Mouse (Mus musculus) testis, postnatal 14 days (tissue): ENCODE data around the gene Itgb7.

ENCODE experiments used
- DNase-seq: peaks from one replicate; pipeline ENCODE4 v3.0.0; 2021; ENCODE audit warnings: low spot score

Itgb7 gene

DNA sequence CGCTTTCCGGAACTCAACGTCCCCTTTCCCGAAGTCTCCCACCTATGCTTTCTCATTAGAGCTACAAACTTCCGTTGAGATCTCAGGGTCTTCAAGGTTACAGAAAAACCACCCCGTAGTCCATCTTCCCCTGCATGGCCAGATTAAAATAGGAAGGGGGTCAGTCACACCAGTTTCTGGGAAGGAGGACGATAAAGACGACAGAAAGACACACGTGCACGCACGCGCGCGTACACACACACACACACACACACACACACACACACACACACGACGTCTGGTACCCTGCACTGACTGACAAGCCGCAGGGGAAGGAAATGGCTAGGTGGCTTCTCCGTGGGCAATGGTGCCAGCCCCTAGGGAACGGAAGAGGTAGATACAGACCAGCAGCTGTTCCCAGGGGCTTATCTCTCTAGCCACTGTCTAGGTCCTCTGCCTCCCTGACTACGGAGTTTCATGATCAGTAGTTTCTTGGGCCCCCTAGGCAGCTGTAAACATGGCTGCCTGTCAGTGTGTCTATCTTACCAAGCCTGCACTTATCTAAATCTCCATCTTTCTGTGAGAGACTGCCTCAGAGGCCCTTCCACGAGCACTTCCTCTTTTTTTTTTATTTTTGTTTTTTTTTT, 6.6 kb downstream of the Itgb7 start:
- no peak for DNase-seq

DNA sequence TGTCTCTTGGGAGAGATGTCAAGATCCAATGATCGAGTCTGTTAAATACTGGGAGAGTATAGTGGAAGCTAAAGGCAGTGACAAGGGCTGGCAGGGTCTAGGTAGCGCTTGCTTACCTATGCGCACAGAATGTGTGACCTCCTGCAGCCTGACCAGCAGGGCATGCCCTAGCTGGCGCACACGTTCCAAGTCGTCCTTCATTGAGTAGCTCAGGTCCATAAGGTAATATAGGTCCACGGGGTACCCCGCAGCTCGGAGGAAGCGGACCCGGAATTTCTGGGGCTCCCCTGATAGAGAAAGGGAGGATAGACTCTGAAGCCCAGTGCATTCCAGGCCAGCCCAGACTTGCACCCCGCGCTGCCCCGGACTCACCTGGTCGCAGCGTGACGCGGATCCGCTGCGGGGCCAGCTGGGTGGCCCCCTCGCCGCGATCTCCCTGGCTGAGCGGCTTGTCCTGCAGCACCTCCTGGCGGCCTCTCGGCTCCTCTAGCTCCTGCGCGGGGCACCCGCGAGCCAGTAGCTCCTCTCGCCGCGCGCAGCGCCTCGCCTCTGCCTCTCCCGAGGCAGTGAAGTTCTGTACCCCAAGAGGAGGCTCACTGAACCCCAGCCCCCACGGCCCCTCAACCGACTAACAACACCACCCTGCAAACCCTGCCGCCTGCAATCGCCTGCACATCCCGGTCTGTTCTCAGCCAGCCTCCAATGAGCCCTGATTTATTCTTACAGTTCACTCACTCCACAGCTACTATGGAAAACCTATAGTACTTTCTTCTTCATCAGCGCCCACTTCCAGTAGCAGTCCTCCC, 7.4 kb downstream of the Itgb7 start:
- DNase-seq: peak; percentile 67

DNA sequence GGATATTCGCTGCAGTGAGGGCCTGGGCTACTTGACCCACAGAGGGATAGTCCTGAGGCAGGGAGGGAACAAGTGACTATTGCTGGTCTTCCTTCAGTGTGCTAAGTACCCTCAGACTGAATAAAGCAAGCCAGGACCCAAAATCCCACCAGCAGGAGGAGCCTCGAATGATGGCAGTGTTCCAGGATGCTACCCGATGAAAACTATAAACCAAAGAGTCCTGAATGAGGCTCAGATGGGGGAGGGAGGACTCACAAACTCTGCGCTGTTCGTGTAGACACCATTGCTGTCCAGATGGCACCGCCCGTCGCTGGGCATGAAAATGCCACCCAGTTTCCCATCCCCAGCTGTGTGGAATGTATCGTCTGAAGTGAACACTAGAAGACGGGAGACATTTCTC, 9.4 kb downstream of the Itgb7 start:
- no peak for DNase-seq

DNA sequence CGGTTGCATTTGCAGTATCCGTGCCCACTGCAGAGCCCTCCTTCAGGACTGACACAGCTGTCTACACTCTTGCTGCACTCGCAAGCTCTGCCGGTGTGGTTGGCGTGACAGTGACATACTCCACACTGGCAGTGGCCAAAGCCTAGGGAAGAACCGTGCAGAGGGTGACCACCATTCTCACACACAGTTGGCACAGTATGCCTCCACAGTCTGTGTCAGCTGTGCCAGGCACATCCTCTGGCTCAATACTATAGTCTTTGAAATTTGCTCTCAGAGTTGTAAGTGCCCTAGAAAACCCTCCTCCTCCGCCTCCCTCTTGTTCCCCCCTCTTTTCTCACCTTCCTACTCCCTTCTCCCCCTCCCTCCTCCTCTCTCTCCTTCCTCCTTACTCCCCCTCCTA, 14.4 kb downstream of the Itgb7 start:
- DNase-seq: no peak

DNA sequence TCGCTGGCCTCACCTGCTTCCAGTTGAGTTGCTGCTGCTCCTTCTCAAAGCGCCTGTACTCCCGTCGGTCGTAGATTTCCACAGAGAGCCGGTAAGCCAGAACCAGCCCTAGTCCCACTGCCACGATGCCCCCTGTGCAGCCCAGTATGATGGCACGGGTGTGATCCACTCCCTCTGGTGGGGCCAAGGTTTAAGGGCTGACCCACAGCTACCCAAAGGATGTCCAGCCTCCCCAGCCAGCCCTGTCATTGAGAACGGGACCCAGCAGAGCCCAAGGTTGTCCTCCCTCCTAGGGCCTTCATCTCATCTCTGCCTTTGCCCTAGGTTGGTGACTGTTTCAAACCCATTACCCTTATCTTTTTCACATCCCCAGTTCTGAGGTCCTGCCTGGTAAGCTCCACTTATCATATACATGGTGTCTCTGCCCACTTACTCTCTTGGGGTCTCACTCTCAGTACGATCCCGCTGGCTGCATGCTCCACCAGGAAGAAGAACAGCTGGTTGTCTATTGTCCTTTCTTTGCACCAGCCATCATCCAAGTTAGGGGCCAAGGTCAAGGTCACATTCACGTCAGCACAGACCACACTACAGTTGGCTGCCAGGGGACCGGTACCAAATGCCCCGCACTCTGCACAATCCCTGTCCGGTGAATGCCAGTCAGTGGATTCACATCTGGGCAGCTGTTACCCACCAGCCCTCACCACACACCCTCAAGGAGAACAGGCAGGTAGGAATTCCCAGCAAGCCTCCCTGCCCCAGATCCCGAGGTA, 15.1 kb downstream of the Itgb7 start:
- DNase-seq: no peak

DNA sequence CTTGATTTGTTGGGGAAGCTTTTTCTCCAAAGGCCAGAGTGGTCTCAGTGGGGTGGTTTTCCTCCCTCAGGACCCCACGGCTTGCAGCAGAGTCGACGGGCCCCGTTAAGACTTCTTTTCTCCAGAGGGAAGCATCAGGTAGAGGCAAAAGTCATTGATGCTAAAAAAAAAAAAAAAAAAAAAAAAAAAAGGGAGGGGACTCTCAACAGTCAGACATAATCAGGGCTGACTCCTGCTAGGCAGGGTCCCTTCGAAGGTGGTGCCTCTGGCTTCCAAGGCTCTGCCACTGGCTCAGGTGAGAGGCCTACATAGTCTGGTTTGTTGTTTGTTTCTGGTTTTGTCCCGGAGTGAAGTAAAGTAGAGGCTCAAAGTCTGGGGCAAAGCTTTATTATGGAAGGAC, 16.1 kb downstream of the Itgb7 start:
- no peak for DNase-seq

DNA sequence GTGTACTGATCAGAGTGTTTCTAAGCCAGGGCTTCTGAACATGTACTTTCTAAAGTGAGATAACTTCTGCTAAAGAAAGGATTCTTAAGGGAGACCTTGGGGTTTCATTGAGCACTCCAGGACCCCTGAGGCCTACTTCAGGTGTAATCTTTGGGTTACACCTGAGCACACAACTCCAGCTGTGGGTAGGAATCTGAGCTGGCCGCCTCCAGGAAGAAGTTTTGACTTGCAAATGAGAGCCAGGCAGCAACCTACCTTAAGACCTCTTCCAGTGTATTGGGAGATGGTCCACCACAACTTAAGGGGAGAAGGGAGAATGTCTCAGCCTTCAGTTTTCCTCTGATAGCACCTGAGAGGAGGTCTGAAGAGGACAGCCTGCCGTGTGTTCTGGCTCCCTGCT, 17.6 kb downstream of the Itgb7 start:
- DNase-seq: no peak

DNA sequence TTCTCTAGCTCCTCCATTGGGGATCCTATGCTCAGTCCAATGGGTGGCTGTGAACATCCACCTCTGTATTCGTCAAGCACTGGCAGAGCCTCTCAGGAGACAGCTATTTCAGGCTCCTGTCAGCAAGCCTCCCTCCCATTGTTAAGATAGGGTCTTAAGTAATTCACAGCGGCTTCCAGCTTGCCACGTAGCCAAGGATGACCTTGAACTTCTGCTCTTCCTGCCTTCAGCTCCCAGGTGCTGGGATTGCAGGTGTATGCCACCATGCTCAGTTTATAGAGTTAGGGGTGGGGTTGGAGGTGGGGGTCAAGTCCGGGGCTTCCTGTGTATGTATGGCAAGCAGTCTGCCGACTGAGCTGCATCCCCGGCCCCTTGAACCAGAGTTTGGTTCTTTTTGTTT, 19.8 kb downstream of the Itgb7 start:
- DNase-seq: no peak

DNA sequence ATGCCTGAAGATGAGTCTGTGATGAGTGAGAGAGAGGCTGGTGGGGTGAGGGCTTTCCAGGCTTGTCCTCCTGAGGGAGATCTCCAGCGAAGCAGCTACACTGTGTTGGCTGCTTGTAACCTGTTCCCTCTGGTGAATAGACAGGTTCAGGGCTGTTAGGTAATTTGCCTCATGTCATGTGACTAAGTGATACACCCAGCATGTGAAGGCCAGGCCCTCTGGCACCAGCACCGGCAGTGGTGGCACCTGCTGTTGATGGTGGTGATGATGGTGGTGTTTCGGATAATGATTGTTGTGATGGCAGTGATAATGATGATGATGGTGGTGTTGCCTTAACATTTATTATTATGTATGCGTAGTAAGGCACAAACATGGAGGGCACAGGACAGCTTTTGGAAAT, 20.9 kb downstream of the Itgb7 start:
- DNase-seq: no peak

DNA sequence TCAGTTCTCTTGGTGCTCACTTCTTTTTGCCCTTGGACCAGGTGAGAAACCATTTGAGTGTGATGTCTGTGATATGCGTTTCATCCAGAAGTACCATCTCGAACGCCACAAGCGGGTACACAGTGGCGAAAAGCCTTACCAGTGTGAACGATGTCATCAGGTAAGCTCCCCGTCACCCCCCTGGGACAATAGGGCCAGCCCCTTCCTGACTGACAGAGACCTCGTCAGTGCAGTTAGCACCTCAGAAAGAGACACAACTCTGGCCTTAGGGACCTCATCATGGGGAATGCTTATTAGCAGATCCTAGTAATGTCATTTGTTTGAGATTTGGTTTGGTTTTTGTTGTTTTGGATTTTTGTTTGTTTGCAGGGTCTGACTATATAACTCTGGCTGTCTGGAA, 22.6 kb downstream of the Itgb7 start:
- DNase-seq: no peak

DNA sequence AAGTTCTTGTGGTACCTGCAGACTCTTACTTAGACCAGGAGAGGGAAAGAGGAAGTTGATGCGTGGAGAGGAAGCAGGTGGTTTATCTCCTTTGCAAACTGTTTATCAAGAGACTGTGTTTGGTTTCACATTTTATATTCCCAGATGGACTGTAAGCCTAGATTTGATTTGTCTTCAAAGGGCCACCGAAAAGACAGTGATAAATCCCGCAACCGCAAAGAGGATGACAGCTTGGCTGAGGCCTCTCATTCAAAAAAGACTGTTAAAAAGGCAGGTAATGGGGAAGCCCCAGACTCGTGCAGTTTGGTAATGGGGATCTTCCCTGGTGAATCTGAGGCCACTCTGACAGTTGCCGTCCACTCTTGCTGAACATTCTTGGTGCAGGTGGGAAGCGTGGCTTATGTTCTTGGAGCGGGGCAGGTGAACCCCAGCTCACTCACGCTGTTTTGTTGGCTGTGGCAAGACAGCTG, 23.6 kb downstream of the Itgb7 start:
- DNase-seq: no peak

DNA sequence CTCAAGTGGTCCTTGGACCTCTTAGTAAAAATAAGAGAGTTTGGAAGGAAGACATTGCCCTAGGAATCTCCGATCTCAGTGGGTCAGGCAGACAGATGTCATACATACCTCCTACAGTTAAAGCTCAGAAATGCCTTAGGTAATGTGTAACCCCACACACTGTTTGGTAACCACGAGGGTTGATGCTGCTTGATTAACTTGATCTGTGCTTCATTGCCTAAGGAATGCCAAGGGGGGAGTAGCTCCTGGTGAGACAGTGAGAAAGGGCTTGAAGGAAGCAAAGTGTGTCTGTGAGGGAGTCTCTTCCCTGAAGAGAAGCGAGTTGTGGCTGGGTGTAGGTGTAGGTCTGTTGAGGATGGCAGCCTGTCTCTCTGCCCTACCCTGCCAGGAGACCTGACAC, 24.4 kb downstream of the Itgb7 start:
- DNase-seq: no peak

DNA sequence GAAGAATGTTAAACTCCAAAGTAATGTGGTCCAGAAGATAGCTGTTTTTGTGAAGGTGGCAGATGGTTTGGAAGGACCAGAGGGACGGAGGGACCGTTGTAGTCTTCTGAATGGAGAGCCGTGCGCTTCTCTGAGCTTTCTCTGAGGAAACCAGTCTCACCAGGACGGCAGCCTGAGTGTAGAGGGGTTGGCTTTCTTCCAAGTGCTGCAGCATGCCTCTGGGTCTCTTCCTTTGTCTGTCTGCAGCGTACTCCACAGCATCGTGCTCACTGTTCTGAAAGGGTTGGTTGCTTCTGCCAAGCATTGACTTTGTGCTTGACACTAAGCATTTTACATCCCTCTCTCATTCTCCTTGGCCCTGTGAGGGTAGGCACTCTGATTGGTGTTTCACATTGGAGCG, 26.0 kb downstream of the Itgb7 start:
- no peak for DNase-seq

DNA sequence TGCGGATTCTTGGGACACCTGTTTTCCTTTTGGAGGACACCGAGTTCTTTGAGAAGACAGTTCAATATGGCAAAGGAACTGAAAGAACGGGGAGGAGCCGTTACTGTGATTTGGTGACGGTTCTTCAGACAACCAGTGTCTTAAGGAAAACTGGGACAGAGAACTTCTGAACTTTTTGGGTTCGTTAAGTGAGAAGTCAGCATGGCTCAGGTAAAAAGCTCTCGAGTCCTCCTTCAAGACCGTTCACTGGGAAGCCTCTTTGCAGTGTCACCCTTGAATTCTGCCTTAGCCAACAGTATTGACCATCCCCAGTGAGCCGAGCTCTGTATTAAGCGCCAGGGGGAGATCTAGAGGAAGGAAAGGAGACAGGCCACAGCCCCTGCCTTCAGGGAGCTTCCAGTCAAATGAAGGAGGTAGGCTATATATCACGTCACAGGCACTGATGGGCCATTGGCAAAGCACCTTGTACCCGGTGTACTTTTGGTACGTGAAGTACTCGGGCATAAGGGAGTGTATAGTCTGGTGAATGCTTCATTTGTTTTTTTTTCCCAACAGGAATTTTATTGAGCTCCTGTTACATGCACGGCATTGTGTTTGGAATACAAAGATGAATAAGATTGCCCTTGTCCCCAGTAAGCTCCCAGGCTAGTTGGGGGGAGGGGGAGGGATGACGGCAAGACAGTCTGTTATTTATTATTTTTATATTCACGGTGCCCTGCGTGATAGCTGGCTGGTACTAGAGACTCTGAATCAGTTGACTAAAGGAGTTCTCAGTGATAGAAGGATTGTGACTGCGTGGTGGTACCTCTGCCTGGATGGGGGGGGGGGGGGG, 26.9 kb downstream of the Itgb7 start, which contains the start of gene Csad:
Gene Csad, minus strand, starts transcription at position 51 of the 832 bp plus-strand sequence.
- DNase-seq: peak; percentile 38

DNA sequence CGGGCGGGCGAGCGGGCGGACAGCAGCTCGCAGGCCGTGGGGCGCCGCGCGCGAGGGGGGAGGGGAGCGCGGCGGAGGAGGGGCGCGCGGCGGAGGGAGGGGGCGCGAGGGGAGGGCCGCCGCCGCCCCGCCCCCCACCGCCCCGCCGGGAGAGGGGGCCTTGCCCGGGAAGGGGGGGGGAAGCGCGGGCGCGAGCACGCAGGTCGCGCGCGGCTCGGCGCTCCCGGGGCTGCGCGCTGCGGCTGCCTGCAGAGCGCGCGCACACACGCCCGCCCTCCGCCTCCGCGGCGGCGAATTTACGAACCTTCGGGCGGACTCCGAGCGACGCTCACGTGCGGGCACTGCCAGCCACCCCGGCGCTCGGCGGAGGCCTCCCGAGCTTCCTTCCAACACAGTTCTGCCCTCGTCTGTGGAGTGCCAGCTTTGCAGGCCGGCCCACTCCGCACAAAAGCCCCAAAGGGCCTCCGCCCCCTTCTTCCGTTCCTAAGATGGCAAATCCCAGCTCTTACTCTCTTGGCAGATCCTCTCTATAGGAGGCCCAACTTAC, 27.8 kb downstream of the Itgb7 start:
- DNase-seq: peak; percentile 71

DNA sequence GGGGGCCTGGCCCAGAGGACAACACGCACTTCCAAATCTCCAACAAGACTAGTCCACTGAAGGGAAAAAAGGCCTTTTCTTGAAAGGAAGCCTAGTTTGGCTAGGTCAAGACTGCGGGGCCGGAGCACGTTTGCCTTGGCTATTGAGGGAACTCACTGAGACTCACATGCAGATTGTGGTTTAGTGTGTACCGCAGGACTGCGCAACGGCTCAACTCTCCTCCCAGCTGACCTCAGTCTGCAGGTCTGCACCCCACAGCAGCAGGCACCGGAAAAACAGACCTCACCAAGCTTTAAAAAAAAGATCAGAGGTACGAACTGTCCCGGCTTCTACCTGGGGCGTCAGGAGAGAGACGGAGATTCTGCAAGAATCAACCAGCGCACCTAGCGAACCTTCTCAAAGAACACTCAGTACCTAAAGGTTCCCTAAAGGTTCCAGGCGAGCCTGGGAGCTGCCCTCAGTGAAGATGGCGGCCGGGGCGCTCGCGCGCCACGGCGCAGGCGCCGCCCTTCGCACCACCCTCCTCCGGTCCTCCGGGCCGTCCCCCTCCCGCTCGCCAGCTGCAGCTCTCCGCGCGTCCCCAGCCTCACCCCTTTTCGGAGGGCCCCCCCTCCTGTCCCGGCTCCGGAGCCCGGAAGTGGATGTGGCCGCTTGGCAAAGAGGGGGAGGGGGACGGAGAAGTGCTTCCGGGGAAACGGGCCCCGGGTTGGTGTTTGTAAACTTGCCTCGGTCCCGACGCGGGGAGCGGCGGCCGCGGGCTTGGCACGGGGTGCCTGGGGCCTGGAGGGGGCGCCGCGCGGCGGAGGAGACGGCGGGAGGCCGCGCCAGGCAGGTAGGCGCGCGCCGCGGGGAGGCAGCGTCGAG, 28.5 kb downstream of the Itgb7 start, which contains the start of gene Zfp740:
Gene Zfp740, plus strand, starts transcription at position 279 of the 864 bp plus-strand sequence.
- DNase-seq: peak; percentile 96

DNA sequence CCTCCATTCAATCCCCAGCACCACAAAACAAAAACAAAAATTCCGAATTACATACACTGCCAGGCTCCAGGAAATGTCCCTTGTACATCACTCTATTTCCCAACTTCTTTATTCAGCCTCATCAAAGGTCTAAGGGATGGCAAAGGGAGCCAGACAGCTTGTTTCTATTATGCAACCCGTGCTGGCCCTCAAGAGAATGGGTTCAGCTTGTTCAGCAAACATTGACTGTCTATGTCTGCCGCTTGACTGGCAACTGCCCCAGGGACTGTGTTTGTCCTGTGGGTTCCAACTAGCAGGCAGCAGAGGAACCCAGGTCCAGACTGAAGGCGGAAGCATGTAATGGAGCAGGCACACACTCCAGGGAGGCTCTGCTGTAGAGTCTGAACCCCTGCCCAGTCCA, 32.9 kb downstream of the Itgb7 start:
- no peak for DNase-seq

DNA sequence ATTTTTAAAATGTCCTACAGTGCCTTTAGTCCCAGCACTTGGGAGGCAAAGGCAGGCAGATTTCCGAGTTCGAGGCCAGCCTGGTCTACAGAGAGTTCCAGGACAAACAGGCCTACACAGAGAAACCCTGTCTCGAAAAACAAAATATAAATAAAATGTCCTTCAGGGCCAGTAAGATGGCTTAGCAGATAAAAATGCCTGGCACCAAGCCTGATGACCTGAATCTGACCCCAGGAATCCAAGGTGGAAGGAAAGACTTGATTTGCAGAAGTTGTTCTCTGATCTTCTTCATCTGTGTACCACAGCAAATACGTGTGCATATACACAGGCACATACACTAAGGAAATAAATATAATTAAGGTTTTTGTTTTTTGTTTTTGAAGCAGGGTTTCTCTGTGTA, 36.4 kb downstream of the Itgb7 start:
- no peak for DNase-seq

DNA sequence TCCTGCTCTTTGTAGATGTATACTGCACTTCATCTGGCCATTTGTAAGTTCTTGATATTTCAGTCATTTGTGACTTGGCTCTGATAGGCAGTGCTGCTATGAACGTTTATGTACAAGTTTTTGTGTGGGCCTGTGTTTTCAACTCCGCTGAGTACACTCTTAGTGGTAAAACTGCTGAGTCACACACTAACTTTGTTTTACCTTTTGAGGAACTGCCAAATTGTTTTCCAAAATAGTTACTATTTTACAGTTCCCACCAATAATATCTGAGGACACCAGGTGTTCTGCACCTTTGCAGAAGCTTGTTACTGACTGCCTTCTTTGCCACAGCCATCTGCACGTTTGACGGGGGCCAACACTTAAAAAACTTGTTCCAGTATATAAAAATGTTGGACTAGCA, 37.3 kb downstream of the Itgb7 start:
- no peak for DNase-seq

DNA sequence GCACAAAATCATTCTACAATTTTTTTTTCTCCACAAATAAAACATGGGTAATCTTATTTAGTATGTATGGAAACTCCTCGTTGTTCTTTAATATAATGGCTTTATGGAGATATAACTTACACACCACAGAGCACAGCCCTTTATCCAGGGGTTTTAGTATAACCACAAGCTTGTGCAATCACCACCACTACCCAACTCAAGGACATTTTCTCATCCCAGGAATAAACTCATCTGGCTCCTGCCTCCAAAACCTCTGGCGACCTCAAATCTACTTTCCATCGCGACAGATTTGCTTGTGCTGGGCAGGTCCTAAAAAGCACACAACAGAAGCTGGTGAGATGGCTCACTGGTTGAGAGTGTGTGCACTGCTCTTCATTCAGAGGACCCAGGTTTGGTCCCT, 38.1 kb downstream of the Itgb7 start:
- DNase-seq: no peak
